Mouse (Mus musculus): Measurements from ENCODE around the gene Tubgcp3. TPM values are rescaled to one million over a fixed set of nuclear protein-coding genes. Genes with fewer than 3 reads are reported as not detected.
A peak's percentile ranks its signal among the peaks of the same experiment; 100 is the strongest.

The Tubgcp3 gene
- total and polyA plus RNA-seq, 2 experiments: 19.1 to 21.9 TPM

DNA sequence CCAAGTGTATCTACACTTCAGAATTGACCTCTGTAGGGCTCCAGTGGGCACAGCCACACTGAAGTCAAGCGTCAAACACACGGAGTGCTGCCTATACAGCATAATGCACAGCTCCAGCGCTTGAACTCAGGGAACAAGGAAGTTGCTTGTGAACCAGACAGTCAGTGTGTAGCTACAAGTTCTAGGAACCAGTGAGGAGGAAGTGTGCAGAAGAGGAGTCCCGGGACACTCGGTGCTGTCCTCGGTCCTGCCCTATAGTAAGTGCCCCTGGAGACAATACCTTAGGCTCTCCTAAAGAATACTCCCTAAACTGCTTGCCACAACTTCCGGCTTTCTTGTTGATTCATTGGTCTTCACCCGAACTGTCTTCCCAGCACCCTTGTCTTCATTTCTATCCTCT, 30.2 kb upstream of the Tubgcp3 start:
- H3K79me2 ChIP-seq (ENCODE audit: control insufficient read depth, insufficient read depth, low read length): no peaks in the 10 kb centered on the region
- 45% methylated on average over 8 of the region's 8 CpGs for WGBS

DNA sequence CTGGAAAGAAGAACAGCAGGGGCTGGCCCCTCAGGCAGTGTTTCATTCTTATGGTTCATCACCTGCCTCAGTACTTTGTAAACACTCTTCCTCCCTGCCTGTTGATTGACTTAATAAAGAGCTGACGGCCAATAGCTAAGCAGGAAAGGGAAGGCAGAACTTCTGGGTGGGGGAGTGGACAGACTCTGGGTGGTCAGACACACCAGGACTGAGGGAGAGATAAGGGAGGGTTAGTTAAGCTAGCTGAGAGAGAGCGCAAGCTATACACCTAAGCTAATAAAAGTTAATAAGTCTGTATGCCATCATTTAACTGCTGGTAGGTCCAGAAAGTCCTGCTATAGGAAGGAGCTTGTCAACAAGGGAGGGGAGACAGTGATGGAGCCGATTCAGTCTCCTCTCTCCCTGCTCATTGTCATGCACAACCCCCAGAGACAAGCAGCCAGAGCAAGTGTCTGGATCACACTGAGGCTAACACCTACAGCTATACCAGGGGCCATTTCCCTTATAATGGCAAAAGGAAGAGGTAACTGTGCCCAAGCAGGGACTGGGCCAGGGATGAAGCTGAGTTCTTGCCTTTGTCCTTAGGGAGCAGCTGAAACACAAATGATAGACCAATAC, 26.7 kb upstream of the Tubgcp3 start:
- Histone ChIP-seq H3K27me3 (ENCODE audit: control insufficient read depth, insufficient read depth, low read length) (peaks cover 5% of the 10 kb centered on the region; the same call in 1 of the 2 replicates), H3K36me3 (ENCODE audit: control insufficient read depth, insufficient read depth, low read length) (no peaks in the 10 kb centered on the region), H3K27ac (replicated peaks; ENCODE audit: insufficient read depth, low read depth, low read length) (no peak overlapping the region), H3K4me1 (ENCODE audit: control insufficient read depth, insufficient read depth, low read length) (no peaks in the 10 kb centered on the region), H3K9ac (ENCODE audit: low read depth, low read length) (no peak overlapping the region), H3K79me2 (ENCODE audit: control insufficient read depth, insufficient read depth, low read length) (no peaks in the 10 kb centered on the region), H3K4me3 (ENCODE audit: insufficient read depth, low read depth, low read length) (no peak overlapping the region)
- DNase-seq (ENCODE audit: extremely low read depth, low read depth, low spot score): no peak
- no peak for TF ChIP-seq POLR2A (IDR thresholded peaks at IDR 0.05; ENCODE audit: extremely low read depth, insufficient read depth, low read length)
- WGBS: 39% methylated on average over 3 of the region's 3 CpGs

More for the DNA sequence above, 30.2 kb upstream of the Tubgcp3 start:
- no peak overlapping the region for H3K27ac ChIP-seq (replicated peaks; ENCODE audit: insufficient read depth, low read depth, low read length)
- no peak overlapping the region for H3K4me3 ChIP-seq (ENCODE audit: insufficient read depth, low read depth, low read length)
- no peak overlapping the region for H3K9ac ChIP-seq (ENCODE audit: low read depth, low read length)
- no peak for TF ChIP-seq POLR2A (IDR thresholded peaks at IDR 0.05; ENCODE audit: extremely low read depth, insufficient read depth, low read length)
- TF ChIP-seq CTCF (IDR thresholded peaks at IDR 0.05; ENCODE audit: low read depth, low read length): no peak
- no peaks in the 10 kb centered on the region for H3K4me1 ChIP-seq (ENCODE audit: control insufficient read depth, insufficient read depth, low read length)
- H3K36me3 ChIP-seq (ENCODE audit: control insufficient read depth, insufficient read depth, low read length): no peaks in the 10 kb centered on the region
- no peak for DNase-seq (ENCODE audit: extremely low read depth, low read depth, low spot score)
- H3K27me3 ChIP-seq (ENCODE audit: control insufficient read depth, insufficient read depth, low read length): no peaks in the 10 kb centered on the region

DNA sequence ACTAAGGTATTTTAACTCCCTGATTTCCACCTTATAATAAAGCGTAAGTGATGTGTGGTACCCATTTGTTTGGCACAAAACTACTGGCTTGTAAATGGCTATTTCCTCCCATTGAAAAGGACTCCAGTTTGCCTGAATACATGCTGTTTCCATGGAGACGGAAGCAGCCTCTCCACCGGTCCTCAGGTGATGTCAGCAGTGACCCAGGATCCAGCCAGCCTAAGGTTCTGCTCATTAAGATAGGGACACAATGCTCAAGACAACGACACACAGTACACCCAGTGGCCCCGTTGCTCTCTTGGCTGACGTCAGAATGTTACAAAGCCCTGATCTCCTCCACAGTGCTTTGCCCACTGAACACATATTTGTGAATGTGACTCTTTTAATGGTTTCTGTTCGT, 16.8 kb upstream of the Tubgcp3 start:
- WGBS: 61% methylated on average over 7 of the region's 7 CpGs
- H3K79me2 ChIP-seq (ENCODE audit: control insufficient read depth, insufficient read depth, low read length): no peaks in the 10 kb centered on the region; the same call in 1 of the 2 replicates
- H3K27ac ChIP-seq (replicated peaks; ENCODE audit: insufficient read depth, low read depth, low read length): no peak overlapping the region
- H3K9ac ChIP-seq (ENCODE audit: low read depth, low read length): no peak overlapping the region
- no peaks in the 10 kb centered on the region for H3K36me3 ChIP-seq (ENCODE audit: control insufficient read depth, insufficient read depth, low read length)
- TF ChIP-seq POLR2A (IDR thresholded peaks at IDR 0.05; ENCODE audit: extremely low read depth, insufficient read depth, low read length): no peak
- TF ChIP-seq CTCF (IDR thresholded peaks at IDR 0.05; ENCODE audit: low read depth, low read length): no peak
- H3K27me3 ChIP-seq (ENCODE audit: control insufficient read depth, insufficient read depth, low read length): peaks cover 4% of the 10 kb centered on the region; the same call in 1 of the 2 replicates
- no peak for DNase-seq (ENCODE audit: extremely low read depth, low read depth, low spot score)
- no peak overlapping the region for H3K4me3 ChIP-seq (ENCODE audit: insufficient read depth, low read depth, low read length)
- H3K4me1 ChIP-seq (ENCODE audit: control insufficient read depth, insufficient read depth, low read length): no peaks in the 10 kb centered on the region

DNA sequence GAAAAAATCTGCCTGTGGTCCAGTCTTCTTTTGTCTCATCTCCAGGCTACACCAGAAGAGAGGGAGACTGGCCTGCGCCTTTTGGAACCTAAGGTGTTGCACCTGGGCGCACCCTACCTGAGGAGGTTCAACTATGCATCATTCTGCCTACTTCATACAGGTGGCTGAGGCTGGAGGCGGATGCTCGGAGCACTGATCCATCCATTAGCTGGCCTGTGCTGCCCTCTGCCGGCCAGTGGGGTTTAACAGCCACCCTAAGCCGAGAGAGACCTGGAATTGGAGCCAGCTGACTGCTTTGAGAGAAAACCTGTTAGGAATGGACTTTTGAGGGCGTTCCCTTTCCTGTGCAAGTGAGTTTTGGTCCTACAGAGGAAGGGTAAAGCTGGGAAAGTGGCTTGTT, 5.5 kb upstream of the Tubgcp3 start:
- Histone ChIP-seq H3K27ac (replicated peaks; ENCODE audit: insufficient read depth, low read depth, low read length) (no peak overlapping the region), H3K4me3 (ENCODE audit: insufficient read depth, low read depth, low read length) (no peak overlapping the region), H3K36me3 (ENCODE audit: control insufficient read depth, insufficient read depth, low read length) (no peaks in the 10 kb centered on the region), H3K27me3 (ENCODE audit: control insufficient read depth, insufficient read depth, low read length) (no peaks in the 10 kb centered on the region), H3K4me1 (ENCODE audit: control insufficient read depth, insufficient read depth, low read length) (no peaks in the 10 kb centered on the region), H3K9ac (ENCODE audit: low read depth, low read length) (no peak overlapping the region), H3K79me2 (ENCODE audit: control insufficient read depth, insufficient read depth, low read length) (no peaks in the 10 kb centered on the region)
- peak; percentile 48 for DNase-seq (ENCODE audit: extremely low read depth, low read depth, low spot score)
- TF ChIP-seq CTCF (IDR thresholded peaks at IDR 0.05; ENCODE audit: low read depth, low read length) (peak; percentile 97), POLR2A (IDR thresholded peaks at IDR 0.05; ENCODE audit: extremely low read depth, insufficient read depth, low read length) (no peak)
- 3% methylated on average over 7 of the region's 7 CpGs for WGBS

DNA sequence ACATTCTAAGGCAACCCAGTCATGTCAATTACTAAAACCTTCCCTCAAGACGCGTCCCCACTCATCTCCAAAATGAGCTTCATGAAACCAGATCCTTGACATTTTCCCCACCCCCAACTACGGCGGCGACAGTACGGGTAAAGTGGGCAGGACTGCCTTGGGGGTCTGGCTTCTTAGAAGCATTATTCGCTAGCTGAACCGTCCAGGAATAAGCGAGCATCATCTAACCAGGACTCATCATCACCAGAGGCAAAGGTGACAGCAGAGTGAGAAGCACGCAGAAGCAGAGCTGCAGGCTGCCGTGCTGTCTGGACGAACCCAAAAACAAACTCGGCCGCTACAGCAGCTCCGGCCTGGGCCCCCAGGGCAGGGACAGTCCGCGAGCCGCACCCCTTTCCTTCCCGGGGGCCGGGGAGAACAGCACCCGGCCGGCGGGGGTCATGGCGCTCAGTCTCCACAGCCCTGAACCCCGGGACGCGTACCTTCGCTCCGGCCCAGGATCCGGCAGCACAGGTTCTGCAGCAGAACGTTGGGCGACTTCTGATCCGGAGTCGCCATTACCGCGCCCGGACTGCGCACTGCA, 484 bp downstream of the Tubgcp3 start:
- Histone ChIP-seq H3K36me3 (ENCODE audit: control insufficient read depth, insufficient read depth, low read length) (no peaks in the 10 kb centered on the region), H3K79me2 (ENCODE audit: control insufficient read depth, insufficient read depth, low read length) (peaks cover 24% of the 10 kb centered on the region), H3K27me3 (ENCODE audit: control insufficient read depth, insufficient read depth, low read length) (no peaks in the 10 kb centered on the region), H3K9ac (ENCODE audit: low read depth, low read length) (peak overlapping the region; percentile 88), H3K4me1 (ENCODE audit: control insufficient read depth, insufficient read depth, low read length) (peaks cover 3% of the 10 kb centered on the region; the same call in 1 of the 2 replicates), H3K27ac (replicated peaks; ENCODE audit: insufficient read depth, low read depth, low read length) (peak overlapping the region; percentile 22), H3K4me3 (ENCODE audit: insufficient read depth, low read depth, low read length) (peak overlapping the region; percentile 90)
- peak; percentile 12 for DNase-seq (ENCODE audit: extremely low read depth, low read depth, low spot score)
- WGBS: under 1% methylated on average over 38 of the region's 38 CpGs
- TF ChIP-seq POLR2A (IDR thresholded peaks at IDR 0.05; ENCODE audit: extremely low read depth, insufficient read depth, low read length) (0 out of 2 replicates have a peak, but pooled peaks have one; percentile 36), CTCF (IDR thresholded peaks at IDR 0.05; ENCODE audit: low read depth, low read length) (no peak)

DNA sequence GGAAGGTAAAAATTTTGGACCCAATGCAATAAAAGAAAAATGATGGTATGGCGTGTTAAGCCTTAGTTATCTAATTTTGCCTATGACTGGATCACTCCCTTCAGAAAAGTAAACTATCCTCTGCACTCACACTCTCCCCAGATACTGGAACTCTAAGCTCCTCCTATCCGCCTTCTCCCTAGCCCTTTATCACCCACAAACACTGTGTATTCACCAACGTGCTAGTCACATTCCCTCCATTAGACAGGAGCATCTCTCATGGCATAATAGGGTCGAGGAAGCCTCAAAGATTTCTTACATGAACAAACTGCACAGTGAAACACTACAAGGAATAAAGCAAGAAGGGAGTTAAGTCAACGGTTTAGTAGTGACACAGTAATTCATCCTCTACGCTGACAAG, 1.1 kb downstream of the Tubgcp3 start:
- H3K79me2 ChIP-seq (ENCODE audit: control insufficient read depth, insufficient read depth, low read length): peaks cover 24% of the 10 kb centered on the region
- no peaks in the 10 kb centered on the region for H3K27me3 ChIP-seq (ENCODE audit: control insufficient read depth, insufficient read depth, low read length)
- 38% methylated on average over 6 of the region's 6 CpGs for WGBS
- H3K36me3 ChIP-seq (ENCODE audit: control insufficient read depth, insufficient read depth, low read length): no peaks in the 10 kb centered on the region
- no peak overlapping the region for H3K27ac ChIP-seq (replicated peaks; ENCODE audit: insufficient read depth, low read depth, low read length)
- DNase-seq (ENCODE audit: extremely low read depth, low read depth, low spot score): no peak
- no peak overlapping the region for H3K9ac ChIP-seq (ENCODE audit: low read depth, low read length)
- no peak for TF ChIP-seq POLR2A (IDR thresholded peaks at IDR 0.05; ENCODE audit: extremely low read depth, insufficient read depth, low read length)
- TF ChIP-seq CTCF (IDR thresholded peaks at IDR 0.05; ENCODE audit: low read depth, low read length): no peak
- H3K4me3 ChIP-seq (ENCODE audit: insufficient read depth, low read depth, low read length): peak overlapping the region; percentile 18; the same call in 1 of the 2 replicates
- H3K4me1 ChIP-seq (ENCODE audit: control insufficient read depth, insufficient read depth, low read length): peaks cover 3% of the 10 kb centered on the region; the same call in 1 of the 2 replicates
